Mouse (Mus musculus) right cerebral cortex, adult 2 months (tissue): ENCODE measurements around the gene Prkacb.
A peak's percentile ranks its signal among the peaks of the same experiment; 100 is the strongest.

Source experiments
- DNase-seq, 2 experiments: peaks; one replicate each; pipeline ENCODE4 v3.0.0; 2021 to 2022; ENCODE audit warnings: low spot score in 2 of 2

The Prkacb gene

GRCm38 (mm10) chr3:146812901-146813393 lies at the start of gene Prkacb:
Gene Prkacb, minus strand, starts transcription at chr3:146812990.
- peak; percentile 83 to 89 for DNase-seq

- DNase-seq: no peak
These were observed 47.5 kb upstream of the Prkacb start for GRCm38 (mm10) chr3:146860308-146860707.

- peak; percentile 27 for DNase-seq
These were observed 44.6 kb upstream of the Prkacb start for GRCm38 (mm10) chr3:146857373-146857772.

GRCm38 (mm10) chr3:146854473-146855087 lies 41.8 kb upstream of the Prkacb start:
- no peak for DNase-seq

GRCm38 (mm10) chr3:146851966-146852891 lies 39.4 kb upstream of the Prkacb start, which contains the start of gene Ttll7:
Gene Ttll7, plus strand, starts transcription at chr3:146852367.
- DNase-seq: peak; percentile 90

GRCm38 (mm10) chr3:146849360-146849759 lies 36.6 kb upstream of the Prkacb start:
- no peak for DNase-seq

GRCm38 (mm10) chr3:146848112-146848511 lies 35.3 kb upstream of the Prkacb start:
- no peak for DNase-seq

- DNase-seq: no peak
These were observed 33.4 kb upstream of the Prkacb start for GRCm38 (mm10) chr3:146846237-146846636.

GRCm38 (mm10) chr3:146843470-146843869 lies 30.7 kb upstream of the Prkacb start:
- no peak for DNase-seq

- DNase-seq: no peak
These were observed 30.0 kb upstream of the Prkacb start for GRCm38 (mm10) chr3:146842766-146843165.

- peak; percentile 14 to 16 for DNase-seq
These were observed 7.9 kb upstream of the Prkacb start for GRCm38 (mm10) chr3:146820718-146821117.

- no peak for DNase-seq
These were observed 834 bp upstream of the Prkacb start for GRCm38 (mm10) chr3:146813624-146814023.

GRCm38 (mm10) chr3:146812041-146812878 lies 530 bp downstream of the Prkacb start:
- DNase-seq: no peak

GRCm38 (mm10) chr3:146793554-146794257 lies 19.1 kb downstream of the Prkacb start:
- no peak for DNase-seq

- DNase-seq: no peak
These were observed 20.5 kb downstream of the Prkacb start for GRCm38 (mm10) chr3:146792144-146792748.

- no peak for DNase-seq
These were observed 28.6 kb downstream of the Prkacb start for GRCm38 (mm10) chr3:146784233-146784632.

- no peak for DNase-seq
These were observed 29.1 kb downstream of the Prkacb start for GRCm38 (mm10) chr3:146783645-146784225.

GRCm38 (mm10) chr3:146782548-146782947 lies 30.2 kb downstream of the Prkacb start:
- DNase-seq: no peak

- DNase-seq: no peak
These were observed 31.7 kb downstream of the Prkacb start for GRCm38 (mm10) chr3:146781131-146781530.

GRCm38 (mm10) chr3:146780241-146780640 lies 32.5 kb downstream of the Prkacb start:
- no peak for DNase-seq
